Comparison of ENCODE assay signal across 7 mouse cellular contexts in the genomic region with DNA sequence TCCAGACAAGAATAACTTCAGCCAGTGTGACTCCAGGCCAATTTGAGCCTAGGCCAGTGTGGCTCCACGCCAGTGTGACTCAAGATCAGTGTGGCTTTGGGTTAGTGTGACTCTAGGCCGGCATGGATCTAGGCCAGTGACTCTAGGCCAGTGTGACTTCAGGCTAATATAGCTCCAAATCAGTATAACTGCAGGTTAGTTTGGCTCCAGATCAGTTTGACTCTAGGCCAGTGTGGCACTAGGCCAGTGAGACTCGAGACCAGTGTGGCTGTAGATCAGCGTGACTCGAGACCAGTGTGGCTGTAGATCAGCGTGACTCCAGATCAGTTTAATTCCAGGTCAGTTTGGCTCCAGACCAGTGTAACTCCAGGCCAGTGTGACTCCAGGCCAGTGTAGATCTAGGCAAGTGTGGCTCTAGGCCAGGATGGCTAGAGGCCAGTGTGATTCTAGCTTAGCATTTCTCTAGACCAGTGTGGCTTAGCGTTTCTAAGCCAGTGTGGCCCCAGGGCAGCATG. TPM values are rescaled to one million over a fixed set of nuclear protein-coding genes. Genes with fewer than 3 reads are reported as not detected.
DNase-seq lines count a peak whose midpoint lies in the region.

No protein-coding gene starts in this region.

- peak; percentile 45 for DNase-seq in Muller cell, postnatal 12 days (ENCODE audit: inconsistent ontology term)
- peak; percentile 31 to 58 for DNase-seq in adrenal gland, adult 18-20 months (ENCODE audit: low spot score in 2 of 2)
- DNase-seq in gastrocnemius, adult 8-10 months (ENCODE audit: low spot score in 2 of 2): peak; percentile 93 to 94
- peak; percentile 47 to 72 for DNase-seq in kidney, postnatal 36 days
- no peak for DNase-seq in right cerebral cortex, adult 2 months (ENCODE audit: low spot score in 2 of 2)
- no peak for DNase-seq in left cerebral cortex, adult 8-10 months (ENCODE audit: low spot score in 2 of 2)
- DNase-seq in left cerebral cortex, adult 18-20 months (ENCODE audit: low spot score in 2 of 2): no peak

RNA-seq across cellular contexts. Expression of gene Ice1, which starts 47.1 kb away (rescaled TPM):
- 10 to 100 TPM; 24.6 to 27.5 TPM for total RNA-seq in adrenal gland, adult 18-20 months (2021)
- total RNA-seq in gastrocnemius, adult 8-10 months (2022): 10 to 100 TPM; 12.2 to 17.2 (median 13.9) TPM
- total RNA-seq in left cerebral cortex, adult 8-10 months (2022): 10 to 100 TPM; 65.6 to 70.7 (median 68.6) TPM
- total RNA-seq in left cerebral cortex, adult 18-20 months (2021): 10 to 100 TPM; 66.4 to 70.7 TPM

Comparison
In these comparisons a context has a peak if more than half of its experiments do, and no peak if none do; other contexts are left out.
1. DNase-seq: peak in Muller cell, postnatal 12 days (single experiment), adrenal gland, adult 18-20 months (2 of 2), gastrocnemius, adult 8-10 months (2 of 2) and kidney, postnatal 36 days (2 of 2); none in right cerebral cortex, adult 2 months (0 of 2), left cerebral cortex, adult 8-10 months (0 of 2) and left cerebral cortex, adult 18-20 months (0 of 2).